Mouse (Mus musculus) c-Kit-negative CD71-positive TER-119-positive erythroid progenitor cells, embryonic 14.5 days (primary cell): ENCODE results near the gene Mapk7.

Source experiments
- DNase-seq: peaks from one replicate; pipeline ENCODE4 v3.0.0-alpha.2; 2013; ENCODE audit warnings: low read depth, low spot score

The Mapk7 gene

GRCm38 (mm10) chr11:61490944-61491520 is 3.2 kb downstream of the Mapk7 start:
- no peak for DNase-seq

GRCm38 (mm10) chr11:61489874-61490273 is 4.3 kb downstream of the Mapk7 start:
- DNase-seq, result no peak

GRCm38 (mm10) chr11:61489085-61489484 is 5.1 kb downstream of the Mapk7 start:
- DNase-seq, result no peak

- no peak for DNase-seq
Observed at GRCm38 (mm10) chr11:61487936-61488335, 6.3 kb downstream of the Mapk7 start.

GRCm38 (mm10) chr11:61487401-61487800 is 6.8 kb downstream of the Mapk7 start:
- no peak for DNase-seq

- DNase-seq, result no peak
Observed at GRCm38 (mm10) chr11:61486458-61487219, 7.6 kb downstream of the Mapk7 start.

GRCm38 (mm10) chr11:61485541-61486457 is 8.4 kb downstream of the Mapk7 start:
- no peak for DNase-seq

GRCm38 (mm10) chr11:61484613-61485540 is 9.3 kb downstream of the Mapk7 start, which contains the start of gene Mfap4:
Mfap4 (plus strand) TSS chr11:61485431.
- no peak for DNase-seq

- no peak for DNase-seq
Observed at GRCm38 (mm10) chr11:61484256-61484612, 10.0 kb downstream of the Mapk7 start.

GRCm38 (mm10) chr11:61483226-61483845 is 10.9 kb downstream of the Mapk7 start:
- DNase-seq, result no peak

- no peak for DNase-seq
Observed at GRCm38 (mm10) chr11:61481239-61482090, 12.7 kb downstream of the Mapk7 start.

- DNase-seq, result no peak
Observed at GRCm38 (mm10) chr11:61478788-61479187, 15.4 kb downstream of the Mapk7 start.

GRCm38 (mm10) chr11:61477566-61478508 is 16.4 kb downstream of the Mapk7 start:
- no peak for DNase-seq

- no peak for DNase-seq
Observed at GRCm38 (mm10) chr11:61476786-61477382, 17.3 kb downstream of the Mapk7 start.

GRCm38 (mm10) chr11:61473630-61474029 is 20.6 kb downstream of the Mapk7 start:
- no peak for DNase-seq

- no peak for DNase-seq
Observed at GRCm38 (mm10) chr11:61470880-61471279, 23.3 kb downstream of the Mapk7 start.

GRCm38 (mm10) chr11:61469317-61469917 is 24.8 kb downstream of the Mapk7 start:
- no peak for DNase-seq

- no peak for DNase-seq
Observed at GRCm38 (mm10) chr11:61468534-61468933, 25.7 kb downstream of the Mapk7 start.
